Mouse (Mus musculus): Measurements from ENCODE around the gene 1700102P08Rik. TPM values are rescaled to one million over a fixed set of nuclear protein-coding genes. Genes with fewer than 3 reads are reported as not detected.

The 1700102P08Rik gene
- polyA plus RNA-seq, 1 experiment: 0.17 TPM

- no peaks in the 10 kb centered on the region for H3K36me3 ChIP-seq (ENCODE audit: control insufficient read depth, insufficient read depth)
- H3K4me2 ChIP-seq (ENCODE audit: low read depth): no peak overlapping the region
- no peak overlapping the region for H3K4me3 ChIP-seq
- no peaks in the 10 kb centered on the region for H3K79me2 ChIP-seq (ENCODE audit: control insufficient read depth, insufficient read depth)
- H3ac ChIP-seq (ENCODE audit: control insufficient read depth, insufficient read length): no peak overlapping the region
- H3K27me3 ChIP-seq (ENCODE audit: control insufficient read depth, insufficient read depth, insufficient read length): no peaks in the 10 kb centered on the region
- TF ChIP-seq MYOG (IDR thresholded peaks at IDR 0.05; ENCODE audit: control insufficient read depth in 1 of 3, insufficient read depth in 1 of 3, insufficient read length in 2 of 3, low read depth in 2 of 3) (peak in 1 of 3 experiments; percentile 55), CEBPB (IDR thresholded peaks at IDR 0.05; ENCODE audit: insufficient read depth, poor library complexity, severe bottlenecking) (no peak), MYOD1 (IDR thresholded peaks at IDR 0.05; ENCODE audit: control insufficient read depth in 1 of 3, insufficient read length in 2 of 3, low read depth in 2 of 3) (peak in 1 of 3 experiments; percentile 69), TCF12 (IDR thresholded peaks at IDR 0.05; ENCODE audit: insufficient read depth, poor library complexity, severe bottlenecking) (no peak), TCF3 (IDR thresholded peaks at IDR 0.05; ENCODE audit: insufficient read length, low read depth) (no peak), POLR2A (IDR thresholded peaks at IDR 0.05; ENCODE audit: insufficient read length, low read depth) (no peak), REST (IDR thresholded peaks at IDR 0.05; ENCODE audit: insufficient read depth, insufficient read length) (no peak)
Measured at GRCm38 (mm10) chr9:108401186-108401960, 8.8 kb downstream of the 1700102P08Rik start.

GRCm38 (mm10) chr9:108403081-108403480, 10.5 kb downstream of the 1700102P08Rik start:
- no peak overlapping the region for H3K4me2 ChIP-seq (ENCODE audit: low read depth)
- no peak overlapping the region for H3K4me3 ChIP-seq
- no peak overlapping the region for H3ac ChIP-seq (ENCODE audit: control insufficient read depth, insufficient read length)
- H3K36me3 ChIP-seq (ENCODE audit: control insufficient read depth, insufficient read depth): no peaks in the 10 kb centered on the region
- TF ChIP-seq TCF3 (IDR thresholded peaks at IDR 0.05; ENCODE audit: insufficient read length, low read depth) (no peak), E2F4 (IDR thresholded peaks at IDR 0.05; ENCODE audit: insufficient read depth) (no peak), MAX (IDR thresholded peaks at IDR 0.05; ENCODE audit: low read depth) (no peak), SRF (IDR thresholded peaks at IDR 0.05; ENCODE audit: control insufficient read depth, insufficient read length, low read depth) (no peak)
- no peaks in the 10 kb centered on the region for H3K27me3 ChIP-seq (ENCODE audit: control insufficient read depth, insufficient read depth, insufficient read length)
- no peaks in the 10 kb centered on the region for H3K79me2 ChIP-seq (ENCODE audit: control insufficient read depth, insufficient read depth)

DNA sequence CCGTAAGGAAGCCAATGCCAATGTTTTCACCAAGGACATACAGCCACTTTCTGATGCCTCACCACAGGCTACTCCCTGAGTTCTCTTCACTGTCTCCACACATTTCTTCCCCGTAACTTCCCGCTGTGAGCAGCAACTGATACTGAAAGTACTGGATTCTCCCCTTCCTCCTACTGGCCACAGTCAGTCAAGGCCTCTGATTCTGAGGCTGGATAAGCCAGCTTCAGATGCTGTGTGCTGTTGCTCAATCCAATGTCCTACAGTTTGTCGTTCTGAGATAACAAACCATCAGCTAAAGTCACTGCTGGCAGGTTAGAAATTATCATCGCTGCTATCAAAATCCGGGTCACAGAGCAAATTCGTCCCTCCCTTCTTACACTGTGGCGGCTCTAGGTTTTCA, 11.8 kb downstream of the 1700102P08Rik start:
- no peak for TF ChIP-seq TCF3 (IDR thresholded peaks at IDR 0.05; ENCODE audit: insufficient read length, low read depth)
- TF ChIP-seq POLR2A (IDR thresholded peaks at IDR 0.05; ENCODE audit: insufficient read length, low read depth): no peak
- no peak for TF ChIP-seq SRF (IDR thresholded peaks at IDR 0.05; ENCODE audit: control insufficient read depth, insufficient read length, low read depth)
- no peak for TF ChIP-seq POLR2AphosphoS2 (IDR thresholded peaks at IDR 0.05; ENCODE audit: insufficient read length, low read depth)
- no peak for TF ChIP-seq MAX (IDR thresholded peaks at IDR 0.05; ENCODE audit: low read depth)
- TF ChIP-seq TCF12 (IDR thresholded peaks at IDR 0.05; ENCODE audit: insufficient read depth, poor library complexity, severe bottlenecking): no peak
- no peak for TF ChIP-seq MYOG (IDR thresholded peaks at IDR 0.05; ENCODE audit: control insufficient read depth in 1 of 3, insufficient read depth in 1 of 3, insufficient read length in 2 of 3, low read depth in 2 of 3)
- no peak for TF ChIP-seq MYOD1 (IDR thresholded peaks at IDR 0.05; ENCODE audit: control insufficient read depth in 1 of 3, insufficient read length in 2 of 3, low read depth in 2 of 3)
- no peak for TF ChIP-seq CEBPB (IDR thresholded peaks at IDR 0.05; ENCODE audit: insufficient read depth, poor library complexity, severe bottlenecking)
- no peak for TF ChIP-seq E2F4 (IDR thresholded peaks at IDR 0.05; ENCODE audit: insufficient read depth)
- TF ChIP-seq USF1 (IDR thresholded peaks at IDR 0.05; ENCODE audit: low read depth): no peak
- TF ChIP-seq REST (IDR thresholded peaks at IDR 0.05; ENCODE audit: insufficient read depth, insufficient read length): no peak
- Histone ChIP-seq H3K36me3 (ENCODE audit: control insufficient read depth, insufficient read depth) (no peaks in the 10 kb centered on the region), H3K4me2 (ENCODE audit: low read depth) (no peak overlapping the region), H3K79me2 (ENCODE audit: control insufficient read depth, insufficient read depth) (no peaks in the 10 kb centered on the region), H3K27me3 (ENCODE audit: control insufficient read depth, insufficient read depth, insufficient read length) (no peaks in the 10 kb centered on the region), H3ac (ENCODE audit: control insufficient read depth, insufficient read length) (no peak overlapping the region), H3K4me3 (no peak overlapping the region)

- no peaks in the 10 kb centered on the region for H3K36me3 ChIP-seq (ENCODE audit: control insufficient read depth, insufficient read depth)
- no peak overlapping the region for H3ac ChIP-seq (ENCODE audit: control insufficient read depth, insufficient read length)
- no peak overlapping the region for H3K4me3 ChIP-seq
- H3K4me2 ChIP-seq (ENCODE audit: low read depth): no peak overlapping the region
- no peaks in the 10 kb centered on the region for H3K27me3 ChIP-seq (ENCODE audit: control insufficient read depth, insufficient read depth, insufficient read length)
- H3K79me2 ChIP-seq (ENCODE audit: control insufficient read depth, insufficient read depth): no peaks in the 10 kb centered on the region
- TF ChIP-seq POLR2AphosphoS2 (IDR thresholded peaks at IDR 0.05; ENCODE audit: insufficient read length, low read depth): no peak
- no peak for TF ChIP-seq USF1 (IDR thresholded peaks at IDR 0.05; ENCODE audit: low read depth)
- TF ChIP-seq TCF12 (IDR thresholded peaks at IDR 0.05; ENCODE audit: insufficient read depth, poor library complexity, severe bottlenecking): no peak
- no peak for TF ChIP-seq TCF3 (IDR thresholded peaks at IDR 0.05; ENCODE audit: insufficient read length, low read depth)
- TF ChIP-seq MYOG (IDR thresholded peaks at IDR 0.05; ENCODE audit: control insufficient read depth in 1 of 3, insufficient read depth in 1 of 3, insufficient read length in 2 of 3, low read depth in 2 of 3): no peak
Measured at GRCm38 (mm10) chr9:108409535-108409934, 16.9 kb downstream of the 1700102P08Rik start.

- no peak overlapping the region for H3K4me3 ChIP-seq
- H3K4me2 ChIP-seq (ENCODE audit: low read depth): no peak overlapping the region
- H3K36me3 ChIP-seq (ENCODE audit: control insufficient read depth, insufficient read depth): no peaks in the 10 kb centered on the region
- H3K79me2 ChIP-seq (ENCODE audit: control insufficient read depth, insufficient read depth): no peaks in the 10 kb centered on the region
- H3K27me3 ChIP-seq (ENCODE audit: control insufficient read depth, insufficient read depth, insufficient read length): no peaks in the 10 kb centered on the region
- H3ac ChIP-seq (ENCODE audit: control insufficient read depth, insufficient read length): no peak overlapping the region
- TF ChIP-seq REST (IDR thresholded peaks at IDR 0.05; ENCODE audit: insufficient read depth, insufficient read length) (no peak), TCF3 (IDR thresholded peaks at IDR 0.05; ENCODE audit: insufficient read length, low read depth) (no peak), TCF12 (IDR thresholded peaks at IDR 0.05; ENCODE audit: insufficient read depth, poor library complexity, severe bottlenecking) (no peak), MAX (IDR thresholded peaks at IDR 0.05; ENCODE audit: low read depth) (no peak), POLR2AphosphoS2 (IDR thresholded peaks at IDR 0.05; ENCODE audit: insufficient read length, low read depth) (no peak)
Measured at GRCm38 (mm10) chr9:108411381-108411942, 18.9 kb downstream of the 1700102P08Rik start.

Data from myocyte (in vitro differentiated cells).